Mouse (Mus musculus) inflammation-experienced regulatory T-cells, adult 6 months (primary cell): ENCODE measurements around the gene Ccm2l. TPM values are rescaled to one million over a fixed set of nuclear protein-coding genes. Genes with fewer than 3 reads are reported as not detected.

ENCODE experiments used
- ATAC-seq: one replicate; pipeline ENCODE4 v1.8.0; 2017
- polyA plus RNA-seq, 3 experiments: library from polyadenylated mRNA; unstranded; fragments of 100-300 nt; shearing (Covaris generic); gene quantifications; one replicate each; pipeline ENCODE4 v1.2.1; 2017

The Ccm2l gene
- polyA plus RNA-seq, 3 experiments from 2014 or later = not detected

DNA sequence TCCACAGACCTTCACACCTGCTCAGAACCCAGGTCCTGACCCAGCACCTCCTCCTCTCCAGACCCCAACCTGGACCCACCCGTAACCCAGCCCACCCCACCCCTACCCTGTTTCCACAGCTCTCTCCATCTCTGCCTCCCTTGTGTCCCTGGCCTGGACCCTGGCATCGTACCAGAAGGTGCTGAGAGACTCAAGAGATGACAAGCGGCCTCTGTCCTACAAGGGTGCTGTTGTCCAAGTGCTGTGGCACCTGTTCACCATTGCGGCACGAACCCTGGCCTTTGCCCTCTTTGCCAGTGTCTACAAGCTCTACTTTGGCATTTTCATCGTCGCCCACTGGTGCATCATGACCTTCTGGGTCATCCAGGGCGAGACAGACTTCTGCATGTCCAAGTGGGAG lies 11.9 kb upstream of the Ccm2l start:
- ATAC-seq = no peak

GRCm38 (mm10) chr2:153055270-153055920 lies 10.4 kb upstream of the Ccm2l start:
- ATAC-seq = no peak

DNA sequence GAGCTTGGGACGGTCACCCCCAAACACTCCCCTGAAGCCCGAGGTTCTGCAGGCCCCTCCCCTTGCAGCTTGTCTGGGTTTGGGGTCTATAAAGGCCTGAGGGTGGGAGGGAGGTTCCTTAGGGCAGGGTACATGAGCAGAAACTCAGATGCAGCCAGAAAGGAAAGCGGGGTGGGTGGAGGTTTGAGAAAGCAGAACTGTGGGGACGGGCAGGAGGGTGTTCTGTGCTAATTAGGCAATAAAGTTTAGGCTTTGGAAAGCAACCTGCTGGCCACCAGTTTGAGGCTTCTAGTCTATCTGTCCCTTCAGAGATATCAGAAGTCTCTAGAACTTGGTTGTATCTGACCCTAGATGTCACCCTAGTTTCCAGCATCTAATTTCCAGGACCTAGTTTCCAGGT lies 7.4 kb upstream of the Ccm2l start:
- ATAC-seq = no peak

DNA sequence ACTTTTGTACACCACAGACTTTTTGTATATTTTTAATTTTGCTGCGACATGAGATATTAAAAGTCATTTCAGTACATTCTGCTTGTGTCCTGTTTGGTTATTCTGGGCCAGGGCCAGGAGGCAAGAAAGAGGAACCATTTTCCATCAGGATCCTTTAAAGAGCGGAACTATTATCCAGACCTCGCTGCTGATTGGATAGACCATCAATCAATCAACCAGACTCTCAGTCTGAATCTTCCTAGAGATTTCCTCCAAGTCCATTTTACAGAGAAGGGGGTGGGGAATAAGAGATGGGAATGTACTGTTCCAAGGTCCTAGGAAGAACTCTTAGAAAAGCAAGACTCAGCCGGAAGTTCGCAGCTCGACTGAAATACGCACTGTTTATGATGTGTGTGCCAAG lies 5.5 kb upstream of the Ccm2l start:
- ATAC-seq = no peak

DNA sequence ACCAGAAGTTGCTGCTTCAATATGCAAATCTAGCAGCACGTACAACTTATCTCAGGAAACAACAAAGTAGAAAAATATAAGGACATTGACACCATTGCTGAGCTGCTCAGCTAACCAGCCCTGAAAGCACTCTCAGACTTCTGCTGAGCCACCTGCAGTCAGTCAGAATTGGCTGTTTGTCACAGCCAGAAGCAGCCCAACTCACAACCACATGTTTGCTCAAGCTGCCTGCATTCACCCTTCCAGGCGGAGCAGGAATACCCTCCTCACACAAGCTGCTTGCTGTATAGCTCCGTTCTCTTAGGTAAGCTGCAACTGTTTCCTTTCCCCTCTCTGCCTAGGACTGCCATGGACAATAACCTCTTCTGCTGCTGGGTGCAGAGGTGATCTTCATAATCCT lies 2.4 kb upstream of the Ccm2l start:
- ATAC-seq = no peak

DNA sequence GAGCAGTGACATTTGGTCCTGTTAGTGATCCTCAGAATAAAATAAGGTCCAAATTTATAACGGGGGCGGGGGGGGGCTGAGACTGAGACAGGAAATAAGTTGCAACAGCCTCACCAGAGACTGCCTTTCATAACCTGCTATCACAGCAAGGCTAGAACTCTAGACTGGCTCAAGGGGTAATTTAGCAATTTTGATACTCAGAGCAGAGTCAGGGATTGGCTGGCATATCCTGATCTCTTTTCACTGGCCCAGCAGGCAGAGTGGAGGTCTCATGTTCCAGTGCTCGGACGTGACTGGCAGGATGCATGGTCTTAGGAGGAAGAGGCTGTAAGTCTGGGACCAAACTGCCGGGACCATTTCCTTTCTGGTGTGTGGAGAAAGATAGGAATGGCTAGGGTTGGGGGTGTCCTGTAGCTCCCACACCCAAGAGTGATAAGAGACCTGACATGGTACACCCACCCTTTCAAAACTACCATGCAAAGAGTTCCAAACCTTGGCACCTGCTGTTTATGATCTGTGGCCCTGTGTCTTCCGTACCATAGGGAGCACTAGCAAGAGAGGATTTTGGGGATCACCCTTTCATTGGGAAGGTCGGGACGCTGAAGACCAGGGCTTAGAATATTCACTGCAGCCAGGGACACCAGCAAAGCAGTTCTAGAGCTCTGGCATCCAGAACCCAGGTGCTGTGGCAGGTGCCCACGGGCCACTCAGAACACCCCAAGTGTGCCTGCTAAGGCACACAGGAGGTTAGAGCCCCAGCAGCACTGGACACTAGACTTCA lies 1.4 kb upstream of the Ccm2l start:
- no peak for ATAC-seq

DNA sequence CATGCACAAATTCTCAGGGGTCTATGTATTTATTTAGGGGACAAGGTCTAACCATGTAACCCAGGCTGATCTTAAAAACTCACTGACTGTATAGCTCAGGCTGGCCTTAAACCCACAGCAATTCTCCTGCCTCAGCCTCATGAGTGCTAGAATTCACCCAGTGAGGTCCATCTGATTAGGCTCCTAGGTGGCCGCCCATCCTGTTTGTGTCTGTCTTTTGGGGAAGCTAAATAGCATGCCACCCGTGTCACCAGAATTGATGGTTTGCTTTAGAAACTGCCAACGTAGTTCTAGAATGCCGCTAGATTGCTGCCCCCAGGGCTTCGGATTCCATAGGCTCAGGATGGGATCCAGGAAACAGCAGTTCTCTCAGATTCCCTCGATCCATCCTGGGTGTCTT lies 1.2 kb downstream of the Ccm2l start:
- no peak for ATAC-seq

- ATAC-seq = no peak
Measured at GRCm38 (mm10) chr2:153070762-153071490, 5.2 kb downstream of the Ccm2l start.

GRCm38 (mm10) chr2:153071491-153072184 lies 5.9 kb downstream of the Ccm2l start:
- ATAC-seq = no peak

- no peak for ATAC-seq
Measured at GRCm38 (mm10) chr2:153074651-153075050, 8.9 kb downstream of the Ccm2l start.

DNA sequence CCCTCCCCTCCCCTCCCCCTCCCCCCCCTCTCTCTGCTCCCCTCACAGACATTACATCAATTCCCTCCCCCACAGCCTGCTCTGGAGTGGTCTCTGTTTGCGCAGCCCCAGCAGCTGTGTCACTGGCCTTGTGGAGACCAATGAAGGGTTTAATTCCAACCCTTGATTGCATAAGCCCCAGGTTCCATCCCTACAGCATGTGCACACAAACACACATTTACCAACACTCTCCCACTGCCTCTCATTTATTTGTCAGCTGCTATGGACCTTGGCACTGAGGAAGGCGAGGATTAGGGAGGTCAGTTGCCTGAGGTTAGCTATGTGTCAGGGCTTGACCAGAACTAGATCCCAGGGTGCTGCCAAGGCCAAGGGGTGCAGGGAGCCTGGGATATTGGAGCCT lies 10.2 kb downstream of the Ccm2l start:
- ATAC-seq = no peak

DNA sequence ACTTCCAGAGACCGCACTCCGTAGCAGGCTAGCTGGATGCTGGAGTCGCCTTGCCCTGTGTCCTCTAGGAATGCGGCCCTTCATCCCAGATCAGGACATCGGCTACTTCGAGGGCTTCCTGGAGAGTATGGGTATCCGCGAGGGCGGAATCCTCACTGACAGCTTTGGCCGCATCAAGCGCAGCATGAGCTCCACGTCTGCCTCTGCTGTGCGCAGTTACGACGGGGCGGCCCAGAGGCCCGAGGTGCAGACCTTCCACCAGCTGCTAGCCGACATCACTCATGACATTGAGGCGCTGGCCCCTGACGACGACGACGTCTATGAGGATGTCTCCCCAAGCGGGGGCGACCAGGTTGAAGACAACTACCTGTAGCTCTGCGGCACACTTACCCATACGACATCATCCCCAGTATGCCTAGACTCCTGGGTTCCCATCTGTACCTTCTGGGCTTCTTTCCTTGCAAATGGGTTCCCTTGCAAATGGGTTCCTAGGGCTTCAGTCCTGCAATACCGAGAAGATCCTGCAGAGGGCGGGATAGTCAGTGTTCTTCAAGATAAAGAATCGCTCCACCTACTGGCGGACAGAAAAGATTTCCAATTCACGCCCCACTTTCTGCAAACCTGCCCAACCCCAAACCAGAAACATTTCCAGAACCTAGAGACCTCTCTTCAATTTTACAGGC lies 15.2 kb downstream of the Ccm2l start:
- no peak for ATAC-seq

DNA sequence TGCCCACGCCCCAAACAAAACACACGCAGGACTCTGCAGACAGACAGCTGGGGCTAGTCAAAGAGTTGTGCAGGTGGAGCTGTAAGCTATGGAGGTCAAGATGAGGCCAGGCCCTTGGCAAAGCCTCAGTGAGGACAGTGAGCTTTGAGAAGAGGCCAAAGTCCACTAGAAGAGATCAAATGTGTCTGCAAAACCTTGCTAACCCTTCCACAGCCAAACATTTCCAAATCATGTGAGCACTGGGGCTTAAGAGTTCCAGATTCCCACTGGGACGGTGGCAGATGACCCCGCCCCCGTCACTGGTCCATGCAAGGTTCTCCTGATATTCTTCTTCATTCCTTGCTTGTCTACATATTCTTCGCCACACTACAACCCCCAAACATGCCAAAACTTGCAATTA lies 16.1 kb downstream of the Ccm2l start:
- no peak for ATAC-seq

GRCm38 (mm10) chr2:153083275-153083674 lies 17.5 kb downstream of the Ccm2l start:
- no peak for ATAC-seq

- no peak for ATAC-seq
Measured at GRCm38 (mm10) chr2:153083824-153084223, 18.1 kb downstream of the Ccm2l start.

GRCm38 (mm10) chr2:153084261-153084976 lies 18.7 kb downstream of the Ccm2l start:
- ATAC-seq = no peak

DNA sequence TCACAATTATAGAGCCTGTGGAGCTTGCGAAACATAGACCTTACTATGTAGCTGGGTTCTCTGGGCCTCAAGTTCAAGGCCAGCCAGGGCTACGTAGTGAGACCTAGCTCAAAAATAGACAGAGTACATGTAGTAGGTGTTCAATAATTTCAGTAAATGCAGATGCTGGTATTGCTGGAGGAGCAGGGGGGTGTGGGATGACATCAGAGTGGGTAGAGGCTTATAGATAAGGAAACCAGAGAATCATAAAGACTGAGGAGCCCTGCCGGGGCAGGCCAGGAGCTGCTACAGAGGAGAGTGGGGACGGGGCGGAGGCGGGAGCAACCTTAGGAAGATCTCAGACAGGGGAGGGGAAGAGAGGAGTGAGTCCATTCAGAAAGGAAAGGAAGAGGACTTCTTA lies 19.8 kb downstream of the Ccm2l start:
- no peak for ATAC-seq

DNA sequence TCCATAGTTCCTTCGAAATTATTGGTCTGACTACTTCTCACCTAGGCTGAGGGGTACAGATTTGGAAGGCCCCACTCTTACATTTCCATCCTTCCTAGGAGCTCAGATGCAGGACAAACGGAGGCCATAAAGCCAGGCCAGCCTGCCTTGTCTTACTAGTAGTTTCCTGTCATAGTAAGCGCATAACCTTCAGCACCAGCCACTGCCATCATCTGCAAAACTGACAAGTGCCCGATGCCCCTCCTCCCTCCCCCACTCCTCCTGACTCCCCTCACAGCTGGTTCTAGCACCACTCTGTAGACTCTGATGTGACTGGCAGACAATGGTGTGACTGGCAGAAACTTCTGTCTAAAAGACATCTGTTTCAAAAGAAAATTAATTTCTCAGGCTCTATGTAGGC lies 20.4 kb downstream of the Ccm2l start:
- no peak for ATAC-seq

- no peak for ATAC-seq
Measured at GRCm38 (mm10) chr2:153087091-153087490, 21.3 kb downstream of the Ccm2l start.

GRCm38 (mm10) chr2:153089316-153089715 lies 23.6 kb downstream of the Ccm2l start:
- ATAC-seq = no peak

- ATAC-seq = no peak
Measured at GRCm38 (mm10) chr2:153090551-153091165, 24.9 kb downstream of the Ccm2l start.
